Mouse (Mus musculus) CD8-positive naive resting alpha-beta T cell, adult 2 months (primary cell): ENCODE measurements at regions not wholly inside any gene's neighbourhood (a gene's known extent, or its start where the extent isn't known, plus 50 kb on each side); places are given as distances from the start of the nearest gene placed in this dataset.

Source experiments
- DNase-seq, 2 experiments: peaks; one replicate each; pipeline ENCODE4 v3.0.0; 2022; ENCODE audit warnings: low read depth in 2 of 2, low spot score in 2 of 2

- DNase-seq: no peak
Measured at GRCm38 (mm10) chr14:24874426-24875155, 387.7 kb downstream of the Rps24 start.

DNA sequence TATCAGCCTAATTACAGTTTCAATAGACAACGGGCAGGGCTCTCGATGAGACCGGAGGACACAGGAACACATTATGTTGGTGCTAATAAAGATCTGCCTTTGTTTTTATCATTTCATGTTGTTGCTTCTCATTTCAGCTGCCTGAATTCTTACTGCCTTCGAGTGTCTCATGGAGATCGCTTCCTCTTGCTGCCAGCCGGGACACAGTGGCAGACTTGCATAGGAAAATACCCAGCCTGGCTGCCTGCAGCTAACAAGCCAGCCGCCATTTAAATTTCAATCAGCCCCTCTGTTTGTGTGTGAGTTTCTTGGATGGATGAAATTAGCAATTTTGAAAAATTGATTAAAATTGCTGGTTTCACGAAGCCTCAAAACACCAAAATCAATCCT is 388.2 kb downstream of the Rps24 start:
- no peak for DNase-seq

GRCm38 (mm10) chr14:24875934-24876333 is 389.0 kb downstream of the Rps24 start:
- no peak for DNase-seq

DNA sequence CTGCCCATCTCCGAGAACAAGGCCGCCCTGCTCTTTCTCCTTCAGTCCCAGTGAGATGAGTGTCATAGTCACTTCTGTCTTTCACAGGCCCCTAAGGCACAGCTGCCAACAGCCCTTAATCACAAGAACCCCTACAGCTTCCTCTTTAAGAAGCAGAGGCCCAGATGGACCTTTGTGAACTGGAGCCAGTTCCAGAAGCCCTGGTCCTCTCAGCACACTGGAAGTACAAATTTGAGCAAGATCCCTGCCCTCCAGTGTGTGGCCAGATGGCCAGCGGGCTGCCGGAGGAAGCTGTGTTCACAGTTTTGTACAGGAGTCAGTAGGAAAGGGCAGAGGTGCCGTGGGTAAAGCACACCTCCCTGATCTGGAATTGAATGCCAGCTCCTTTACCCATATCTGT is 389.6 kb downstream of the Rps24 start:
- no peak for DNase-seq

GRCm38 (mm10) chr14:24877853-24878252 is 390.9 kb downstream of the Rps24 start:
- DNase-seq: no peak

DNA sequence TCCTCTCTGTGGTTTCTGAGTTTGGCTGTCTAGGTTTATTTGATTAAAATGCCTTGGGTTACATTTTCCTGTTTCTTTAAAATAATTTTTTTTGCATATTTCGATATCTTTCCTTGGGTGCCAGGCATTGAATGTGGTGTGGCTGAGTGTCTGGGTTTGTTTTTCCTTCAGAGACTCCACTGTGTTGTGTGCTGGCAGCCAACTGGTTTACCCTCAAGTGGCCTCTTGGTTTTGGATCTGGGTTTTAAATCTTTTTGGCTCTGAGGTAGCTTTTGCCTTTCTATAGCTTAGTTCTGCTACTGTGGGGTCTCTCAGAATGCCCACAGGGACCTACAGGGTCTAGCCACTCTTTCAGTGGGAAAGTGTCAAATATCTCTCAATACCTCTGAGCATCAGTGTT is 399.2 kb downstream of the Rps24 start:
- no peak for DNase-seq

- no peak for DNase-seq
Measured at GRCm38 (mm10) chr14:24886896-24887421, 400.0 kb downstream of the Rps24 start.

DNA sequence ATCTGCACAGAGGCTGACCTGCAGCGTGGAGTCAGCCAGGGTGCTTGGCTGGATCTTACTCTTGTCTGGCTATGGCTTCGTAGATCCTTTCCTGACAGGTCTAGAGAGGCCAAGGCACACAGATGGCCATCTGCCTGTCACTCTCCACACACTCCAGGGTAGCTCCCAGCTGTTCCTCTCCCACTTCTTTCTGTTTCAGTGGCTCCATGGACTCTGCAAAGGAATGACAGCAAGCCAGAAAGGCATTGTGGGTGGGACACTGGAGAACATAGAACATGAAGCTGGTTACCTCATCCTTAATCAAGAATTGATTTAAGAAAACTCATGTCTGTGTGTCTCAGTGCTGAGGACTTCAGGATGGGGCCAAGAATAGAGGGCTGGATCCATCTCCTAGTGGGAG is 403.9 kb downstream of the Rps24 start:
- DNase-seq: no peak

DNA sequence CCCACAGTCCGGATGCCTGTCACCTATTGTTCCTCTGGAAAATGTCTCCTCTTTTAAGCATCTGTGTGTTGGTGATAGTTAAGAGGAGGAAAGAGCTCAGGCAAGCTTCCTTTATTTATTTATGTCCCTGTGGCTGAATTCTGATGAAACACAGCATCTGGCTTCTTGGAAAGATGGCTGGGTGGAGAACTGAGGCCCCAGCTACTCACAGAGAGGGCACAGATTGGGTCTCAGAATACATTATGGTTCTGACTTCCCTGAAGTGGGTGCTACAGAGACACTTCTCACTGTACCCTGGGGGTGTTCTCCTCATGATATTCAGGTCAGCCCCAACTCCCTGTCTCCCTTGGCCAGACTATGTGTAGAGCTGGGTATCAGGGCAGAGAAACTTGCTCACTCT is 408.3 kb downstream of the Rps24 start:
- DNase-seq: no peak

DNA sequence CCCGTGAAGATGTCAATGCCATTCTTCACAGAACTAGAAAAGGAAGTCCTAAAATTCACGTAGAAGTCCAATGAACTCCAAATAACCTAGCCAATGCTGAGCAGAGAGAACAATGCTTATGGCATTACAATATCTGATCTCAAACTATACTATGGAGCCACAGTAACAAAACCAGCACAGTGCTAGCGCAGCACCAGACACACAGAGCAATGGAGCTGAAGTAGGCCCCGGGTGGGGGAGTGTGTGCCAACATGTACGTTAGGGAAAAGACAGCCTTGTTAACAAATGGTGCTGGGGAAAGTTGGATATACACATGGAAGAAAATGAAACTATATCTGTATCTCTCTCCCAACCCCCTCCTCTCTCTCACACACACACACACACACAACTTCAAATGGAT is 409.8 kb downstream of the Rps24 start:
- DNase-seq: no peak

DNA sequence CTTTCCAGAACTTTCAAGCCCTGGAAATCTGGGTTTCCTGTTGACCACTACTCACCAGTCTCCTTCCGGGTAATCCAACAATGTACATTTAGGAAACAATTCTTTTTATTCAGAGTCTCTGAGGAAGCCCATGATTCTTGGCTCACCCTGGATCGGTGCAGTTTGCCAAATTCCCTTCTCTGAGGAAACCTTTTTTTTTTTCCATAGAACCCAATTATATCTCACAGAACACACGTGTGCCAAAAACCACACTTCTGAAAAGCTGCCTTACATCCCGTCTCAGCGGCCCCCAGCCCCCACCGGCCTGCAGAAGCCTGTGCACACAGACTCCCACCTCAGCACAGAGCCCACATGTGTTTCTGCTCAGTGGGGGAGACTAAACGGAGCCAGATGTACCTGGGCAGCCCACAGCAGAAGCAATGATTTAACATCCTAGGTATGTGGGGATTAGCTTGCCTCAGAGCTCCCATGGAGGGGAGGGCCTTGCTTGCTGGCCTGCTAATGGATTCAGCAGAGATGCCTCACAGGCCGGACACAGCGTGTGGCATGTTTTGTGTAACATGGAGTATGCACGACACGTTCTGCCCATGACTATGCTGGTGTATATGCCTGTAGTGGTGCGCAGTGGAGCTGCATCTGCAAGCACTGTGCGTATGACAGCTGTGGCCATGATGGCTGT is 413.7 kb downstream of the Rps24 start:
- no peak for DNase-seq

DNA sequence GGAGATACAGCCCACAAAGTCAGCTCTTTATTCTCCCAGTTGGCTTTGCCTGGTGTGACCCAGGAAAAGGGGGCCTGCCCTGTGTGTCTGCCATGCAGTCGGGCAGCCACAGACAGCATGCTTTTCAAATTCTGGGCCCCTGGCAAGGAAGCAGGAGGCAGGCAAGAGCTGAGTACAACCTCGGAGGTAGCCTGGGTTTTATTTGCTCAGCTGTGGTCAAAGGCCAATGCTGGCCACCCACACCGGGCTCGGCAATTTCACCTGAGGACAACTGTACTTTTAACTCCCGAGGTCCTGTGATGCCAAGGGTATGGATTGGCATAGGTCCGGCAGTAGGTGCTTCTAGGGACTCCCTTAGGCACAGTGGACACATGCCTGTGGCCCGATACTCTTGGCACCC is 414.8 kb downstream of the Rps24 start:
- no peak for DNase-seq

GRCm38 (mm10) chr14:24902870-24903269 is 415.9 kb downstream of the Rps24 start:
- DNase-seq: no peak

DNA sequence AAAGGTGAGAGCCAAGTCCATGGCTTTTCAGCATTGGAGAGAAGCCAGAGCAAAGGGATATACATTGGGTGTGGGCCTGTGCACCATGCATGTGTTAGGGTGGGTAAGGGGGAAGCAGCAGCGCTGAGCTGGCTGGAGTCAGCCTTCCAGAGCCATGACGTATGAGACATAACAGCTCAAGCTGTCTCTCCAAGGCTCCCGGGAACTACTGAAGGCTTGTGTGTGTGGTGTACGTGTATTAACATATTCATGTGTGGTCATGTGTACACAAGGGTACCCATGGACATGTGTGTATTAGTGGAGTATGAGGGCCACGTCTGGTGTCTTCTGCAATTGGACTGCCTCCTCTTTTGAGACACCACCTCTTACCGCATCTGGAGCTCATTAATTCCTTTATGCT is 417.8 kb downstream of the Rps24 start:
- no peak for DNase-seq

DNA sequence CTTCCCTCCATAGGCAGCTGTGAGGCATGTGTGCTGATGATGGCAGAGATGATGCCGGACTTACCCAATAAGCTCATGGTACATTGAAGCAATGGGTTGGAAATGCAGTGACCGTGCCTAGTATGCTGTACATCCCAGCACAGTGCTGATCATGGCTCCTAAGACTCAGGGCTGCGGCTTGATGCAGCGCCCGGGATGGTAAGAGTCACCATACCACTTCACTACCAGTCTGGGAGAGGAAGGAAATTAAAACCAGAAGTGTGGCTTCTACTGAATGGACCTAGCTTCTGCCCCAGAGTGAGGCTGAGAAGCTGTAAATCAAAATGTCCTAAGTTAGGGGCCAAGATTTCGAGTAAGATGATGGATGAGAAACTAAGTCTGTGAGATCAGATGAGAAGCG is 420.0 kb downstream of the Rps24 start:
- no peak for DNase-seq

DNA sequence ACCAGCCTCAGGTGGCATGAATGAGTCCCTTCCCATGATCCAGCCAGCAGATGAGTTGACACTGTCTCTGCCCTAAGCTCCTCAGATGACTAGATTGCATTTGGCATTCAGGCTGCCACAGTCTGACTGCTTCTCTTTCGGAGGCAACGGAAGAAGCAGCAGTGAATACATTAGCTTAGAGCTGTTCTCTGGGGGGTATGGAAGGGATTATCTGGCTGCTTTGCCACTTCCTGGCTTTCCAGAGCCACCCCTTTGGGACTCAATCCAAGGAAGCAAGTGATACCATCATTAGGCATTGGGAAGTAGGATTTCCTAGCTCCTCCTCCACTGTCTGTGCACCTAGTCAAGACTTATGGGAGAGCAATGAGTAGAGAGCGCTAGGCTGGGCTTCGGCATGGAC is 421.5 kb downstream of the Rps24 start:
- no peak for DNase-seq

- no peak for DNase-seq
Measured at GRCm38 (mm10) chr14:24911621-24912020, 424.7 kb downstream of the Rps24 start.

- no peak for DNase-seq
Measured at GRCm38 (mm10) chr14:24919056-24919455, 432.1 kb downstream of the Rps24 start.

GRCm38 (mm10) chr14:24922006-24922405 is 435.1 kb downstream of the Rps24 start:
- DNase-seq: no peak

- no peak for DNase-seq
Measured at GRCm38 (mm10) chr14:24924561-24924960, 437.6 kb downstream of the Rps24 start.

- DNase-seq: no peak
Measured at GRCm38 (mm10) chr14:24926086-24927048, 439.4 kb downstream of the Rps24 start.

- no peak for DNase-seq
Measured at GRCm38 (mm10) chr14:24928726-24929125, 441.8 kb downstream of the Rps24 start.
